Mouse (Mus musculus): ENCODE results near the gene Ncor2.

Ncor2 gene

DNA sequence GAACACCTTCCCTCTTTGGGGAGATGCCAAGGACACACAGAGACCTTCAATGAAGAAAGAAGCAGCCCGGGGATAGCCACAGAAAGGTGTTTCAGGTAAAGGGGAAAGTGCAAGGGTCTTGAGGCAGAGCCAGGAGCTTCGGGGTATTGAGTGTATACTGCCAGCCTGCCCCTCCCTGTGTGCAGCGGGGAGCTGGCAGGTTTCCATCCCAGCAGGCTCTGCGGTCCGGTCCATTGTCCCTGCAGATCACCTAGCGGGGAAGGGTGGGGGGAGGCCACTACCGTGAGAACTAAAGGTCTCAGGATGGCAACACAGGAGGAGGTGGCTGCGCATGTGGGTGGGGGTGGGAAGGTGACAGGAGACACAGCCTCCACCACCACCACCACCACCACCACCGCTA, 12.6 kb upstream of the Ncor2 start:
- DNase-seq (ENCODE audit: low spot score), result no peak

DNA sequence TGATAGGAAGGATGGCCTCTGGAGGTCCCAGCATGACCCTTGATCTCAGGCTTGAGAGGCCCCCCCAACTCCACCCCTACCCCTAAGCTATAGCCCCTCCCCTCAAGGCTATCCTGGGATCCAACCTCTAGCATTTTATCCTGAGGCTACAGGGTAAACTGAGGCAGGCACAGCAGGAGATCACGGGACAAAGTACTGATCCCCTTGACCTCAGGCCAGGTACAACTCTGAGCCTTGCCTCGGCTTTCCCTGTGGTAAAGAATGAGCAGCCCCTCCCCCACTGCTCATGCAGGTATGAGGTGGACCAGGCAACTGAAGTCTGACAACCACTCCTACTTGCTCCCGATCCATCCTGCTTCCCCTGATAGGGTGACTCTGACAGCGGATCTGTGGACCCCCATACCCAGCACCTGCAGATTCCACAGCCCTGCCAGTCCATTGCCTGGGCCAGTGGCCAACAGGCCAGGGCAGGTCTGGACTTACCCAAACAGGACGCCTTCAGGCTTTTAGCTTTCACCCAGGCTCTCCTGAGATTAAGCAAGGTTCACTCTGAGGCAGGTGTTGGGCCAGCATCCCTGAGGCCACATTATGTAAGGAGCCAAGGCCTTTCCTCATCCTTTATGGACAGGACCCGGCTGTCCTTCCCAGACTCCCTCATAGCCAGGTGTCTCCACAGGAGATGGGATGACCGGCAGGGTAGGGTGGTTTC, 11.2 kb upstream of the Ncor2 start:
- DNase-seq (ENCODE audit: low spot score), result no peak

DNA sequence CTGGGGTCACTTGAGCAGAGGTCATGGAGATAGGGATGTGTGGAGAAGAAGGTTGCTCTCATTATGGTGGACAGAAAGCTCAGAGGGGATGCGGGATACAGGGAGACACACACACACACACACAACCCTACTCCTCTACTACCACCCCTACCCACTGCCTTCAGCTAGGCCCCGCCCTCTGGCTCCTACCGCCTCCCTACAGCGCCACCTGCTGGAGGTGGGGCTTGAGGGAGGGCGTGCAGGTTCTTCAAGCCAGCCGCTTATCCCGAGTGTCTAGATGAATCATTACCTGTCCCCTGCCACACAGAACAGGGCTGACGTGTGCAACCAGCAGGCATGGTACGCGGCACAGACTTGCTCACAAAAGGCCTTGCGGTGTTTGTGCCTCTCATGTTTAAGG, 10.6 kb upstream of the Ncor2 start:
- no peak for DNase-seq (ENCODE audit: low spot score)

GRCm38 (mm10) chr5:125188812-125189598, 10.0 kb upstream of the Ncor2 start:
- DNase-seq (ENCODE audit: low spot score), result no peak

DNA sequence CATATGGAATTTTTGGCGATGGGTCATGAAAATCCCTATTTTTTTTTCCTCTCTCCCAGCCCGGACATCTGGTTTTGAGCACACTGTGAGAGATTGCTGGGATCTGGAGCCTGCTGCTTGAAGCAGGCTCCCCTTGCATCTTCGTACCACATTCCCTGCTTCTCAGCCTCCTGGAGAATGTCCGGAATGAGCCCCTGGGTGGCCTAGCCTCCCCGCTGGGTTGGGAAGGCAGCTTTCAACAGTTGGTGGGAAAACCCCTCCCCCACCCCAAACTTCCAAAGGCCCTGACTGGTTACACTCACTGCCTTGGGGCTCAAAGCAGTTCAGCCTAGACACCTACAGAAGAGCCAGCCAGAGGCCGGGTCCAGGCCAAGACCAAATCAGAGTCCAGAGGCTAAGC, 5.8 kb upstream of the Ncor2 start:
- no peak for DNase-seq (ENCODE audit: low spot score)

- DNase-seq (ENCODE audit: low spot score), result no peak
These were observed 4.4 kb upstream of the Ncor2 start for GRCm38 (mm10) chr5:125183321-125184003.

- DNase-seq (ENCODE audit: low spot score), result no peak
These were observed 1.7 kb upstream of the Ncor2 start for GRCm38 (mm10) chr5:125180630-125181263.

- DNase-seq (ENCODE audit: low spot score), result no peak
These were observed 963 bp upstream of the Ncor2 start for GRCm38 (mm10) chr5:125179735-125180629.

DNA sequence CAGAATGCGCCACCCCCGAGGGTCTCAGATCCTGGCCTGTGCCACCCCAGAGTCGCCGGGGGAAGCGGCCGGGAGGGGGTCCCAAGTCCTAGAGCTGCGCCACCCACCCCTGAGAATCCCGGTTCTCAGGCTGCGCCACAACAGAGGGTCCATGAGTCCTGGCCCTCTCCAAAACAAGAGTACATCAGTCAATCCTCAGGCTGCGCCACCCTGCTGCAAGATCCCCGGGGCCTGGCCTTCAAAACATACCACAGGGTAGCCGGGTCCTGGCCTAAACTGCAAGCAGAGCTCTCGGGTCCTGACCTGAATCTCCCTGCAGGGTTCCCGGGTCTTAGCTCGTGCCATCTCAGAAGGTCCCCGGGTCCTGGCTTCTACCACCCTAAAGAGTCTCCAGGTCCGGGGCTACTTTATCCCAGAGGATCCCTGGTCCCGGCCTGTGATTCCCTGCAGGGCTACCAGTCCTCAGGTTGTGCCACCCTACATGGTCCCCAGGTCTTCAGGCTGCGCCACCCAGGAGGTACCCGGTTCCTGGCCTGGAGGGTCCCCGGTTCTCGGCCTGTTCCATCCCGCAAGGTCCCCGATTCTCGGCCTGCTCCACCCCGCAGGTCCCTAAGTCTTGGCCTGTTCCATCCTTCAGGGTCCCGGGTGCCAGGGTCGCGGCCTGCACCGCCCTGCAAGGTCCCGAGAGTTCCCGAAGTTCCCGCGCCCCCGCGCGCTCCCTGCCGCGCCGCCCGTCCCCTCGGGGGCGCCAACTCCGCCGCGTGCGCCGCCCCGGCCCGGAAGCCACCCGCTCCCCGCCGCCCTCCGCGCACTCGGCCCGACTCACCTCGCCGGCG, 630 bp downstream of the Ncor2 start:
- DNase-seq (ENCODE audit: low spot score), result no peak

- DNase-seq (ENCODE audit: low spot score), result no peak
These were observed 1.4 kb downstream of the Ncor2 start for GRCm38 (mm10) chr5:125177481-125178134.

GRCm38 (mm10) chr5:125176864-125177263, 2.2 kb downstream of the Ncor2 start:
- no peak for DNase-seq (ENCODE audit: low spot score)

DNA sequence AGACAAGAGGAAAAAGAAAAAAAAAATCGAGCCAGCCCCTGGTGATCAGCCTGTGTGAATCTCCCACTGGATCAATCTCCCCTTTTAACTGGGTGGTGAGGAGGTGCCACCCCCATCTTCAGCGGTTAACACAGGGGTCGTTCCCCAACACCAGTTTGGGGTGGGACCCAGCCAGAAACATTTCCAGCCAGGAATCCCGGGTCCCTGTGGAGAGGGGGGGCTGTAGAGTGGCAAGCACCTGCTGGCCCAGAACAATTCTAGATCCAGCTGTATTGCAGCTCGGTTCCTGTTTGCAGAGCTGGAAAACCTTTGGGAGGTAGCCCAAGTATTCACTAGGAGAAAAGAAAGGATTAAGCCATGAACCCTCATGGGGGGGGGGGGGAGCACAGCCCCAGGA, 2.7 kb downstream of the Ncor2 start:
- DNase-seq (ENCODE audit: low spot score), result no peak

- DNase-seq (ENCODE audit: low spot score), result no peak
These were observed 3.2 kb downstream of the Ncor2 start for GRCm38 (mm10) chr5:125175673-125176369.

DNA sequence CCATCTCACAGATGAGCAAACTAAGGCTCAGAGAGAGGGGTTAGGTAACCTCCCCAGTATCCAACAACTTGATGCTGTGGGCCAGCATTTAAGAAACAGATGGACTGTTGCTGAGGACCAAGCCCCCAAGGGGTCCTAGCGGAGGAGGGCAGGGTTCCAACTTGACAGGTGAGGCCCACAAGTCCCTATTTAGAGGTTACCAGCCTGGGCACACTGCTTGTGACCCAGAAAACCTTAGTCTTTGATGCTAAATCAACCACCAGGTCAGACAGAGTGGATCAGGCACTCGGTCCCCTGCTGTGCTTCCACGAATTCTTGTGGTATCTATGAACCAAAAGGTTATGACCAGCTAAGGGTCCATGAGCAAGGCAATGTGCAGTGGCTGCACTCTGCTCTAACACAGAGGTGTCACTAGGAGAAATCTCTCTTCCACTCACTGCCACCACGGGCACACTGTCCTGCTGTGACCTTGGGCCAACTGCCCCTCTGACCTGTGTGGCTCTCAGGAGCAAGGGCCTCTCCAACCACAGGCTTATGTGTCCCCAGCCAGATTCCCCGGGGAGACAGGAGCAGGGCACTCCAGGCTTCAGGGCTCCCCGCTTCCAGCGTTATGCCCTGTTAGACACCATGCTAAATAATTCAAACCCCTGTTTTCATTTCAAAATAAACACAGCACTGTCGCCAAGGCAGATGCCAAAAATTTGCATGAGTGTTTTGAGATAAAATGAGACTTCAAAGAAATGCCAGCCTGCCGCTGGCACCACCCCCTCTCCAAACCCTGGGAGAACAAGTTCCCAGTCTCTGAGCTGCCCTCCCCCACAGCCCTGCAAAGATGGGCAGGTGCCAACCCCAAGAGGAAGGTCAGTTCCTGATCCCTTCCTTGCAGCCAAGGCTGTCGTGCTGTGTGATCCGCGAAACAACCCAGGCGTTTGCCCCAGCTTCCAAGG, 4.0 kb downstream of the Ncor2 start:
- DNase-seq (ENCODE audit: low spot score), result no peak

- DNase-seq (ENCODE audit: low spot score), result no peak
These were observed 5.2 kb downstream of the Ncor2 start for GRCm38 (mm10) chr5:125173868-125174267.

GRCm38 (mm10) chr5:125172831-125173615, 6.0 kb downstream of the Ncor2 start:
- DNase-seq (ENCODE audit: low spot score), result no peak

GRCm38 (mm10) chr5:125171259-125171658, 7.8 kb downstream of the Ncor2 start:
- DNase-seq (ENCODE audit: low spot score), result no peak

Data from layer of hippocampus, adult 9-10 months (tissue).